Mouse (Mus musculus) megakaryocyte, embryonic 14.5 days (primary cell): Measurements from ENCODE around the gene Cass4.

Source experiments
- FLI1 ChIP-seq: IDR thresholded peaks from 2 replicates; pipeline ENCODE4 v1.6.1; 2012; ENCODE audit warnings: low read length, inconsistent platforms, mixed read lengths
- GATA1 ChIP-seq: IDR thresholded peaks from 3 replicates; pipeline ENCODE4 v1.6.1; 2012; ENCODE audit warnings: mixed read lengths, low read length, inconsistent platforms, borderline replicate concordance

- TF ChIP-seq GATA1 (no peak), FLI1 (no peak)
These were observed 81.4 kb downstream of the Cass4 start for GRCm38 (mm10) chr2:172474970-172475369.
